Mouse (Mus musculus): ENCODE results near the gene Fam20c.

- no peak for TF ChIP-seq POLR2A (IDR thresholded peaks at IDR 0.05; ENCODE audit: extremely low read depth, insufficient read depth, low read length)
- TF ChIP-seq CTCF (IDR thresholded peaks at IDR 0.05; ENCODE audit: extremely low read depth, insufficient read depth, low read length): no peak
Observed at GRCm38 (mm10) chr5:138740150-138740549, 14.2 kb upstream of the Fam20c start.

Measured in cortical plate, adult 2 months (tissue).